Mouse (Mus musculus): ENCODE data around the gene Actr10. TPM values are rescaled to one million over a fixed set of nuclear protein-coding genes. Genes with fewer than 3 reads are reported as not detected.

Gene Actr10
- total and polyA plus RNA-seq, 3 experiments = 60.2 to 168 (median 135) TPM

GRCm38 (mm10) chr12:70929781-70930180 lies 7.9 kb upstream of the Actr10 start:
- H3K9me3 ChIP-seq (replicated peaks; ENCODE audit: low read length) = peaks cover 10% of the 10 kb centered on the region
- H3K27me3 ChIP-seq (replicated peaks) = no peaks in the 10 kb centered on the region
- TF ChIP-seq MYC (IDR thresholded peaks at IDR 0.05; ENCODE audit: low read depth, low read length) = no peak
- dilution Hi-C loops (cut with MboI; ENCODE audit: extremely low pct_ligation_motif_present, extremely low pct_unique_long_range_greater_than_20kb, low sequenced_read_pairs) (no loop called here), in situ Hi-C loops (cut with MboI; ENCODE audit: low pct_ligation_motif_present, low pct_unique_long_range_greater_than_20kb, low sequenced_read_pairs) (no loop called here)
- H3K4me1 ChIP-seq (ENCODE audit: control insufficient read depth in 1 of 2, insufficient read depth in 2 of 2) = no peaks in the 10 kb centered on the region
- DNase-seq (ENCODE audit: extremely low read depth) = no peak
- no peak overlapping the region for H3K27ac ChIP-seq (ENCODE audit: insufficient read depth, low read depth)
- no peak overlapping the region for H3K4me2 ChIP-seq (ENCODE audit: insufficient read depth, low read depth, poor library complexity, severe bottlenecking)
- no peak overlapping the region for H3K9ac ChIP-seq (ENCODE audit: insufficient read depth, low read depth)
- no peaks in the 10 kb centered on the region for H3K79me2 ChIP-seq (replicated peaks; ENCODE audit: control insufficient read depth, extremely low read depth, insufficient read depth, poor library complexity, severe bottlenecking)
- H3K36me3 ChIP-seq (replicated peaks in 1 of 2; ENCODE audit: control insufficient read depth in 1 of 2, insufficient read depth in 1 of 2, low read length in 1 of 2) = no peaks in the 10 kb centered on the region
- H3K4me3 ChIP-seq (replicated peaks in 1 of 3; ENCODE audit: low read depth in 2 of 3, low read length in 2 of 3, poor library complexity in 1 of 3) = no peak overlapping the region

GRCm38 (mm10) chr12:70937150-70937549 lies 507 bp upstream of the Actr10 start:
- dilution Hi-C loops (cut with MboI; ENCODE audit: extremely low pct_ligation_motif_present, extremely low pct_unique_long_range_greater_than_20kb, low sequenced_read_pairs) = no loop called here
- Histone ChIP-seq H3K9ac (ENCODE audit: insufficient read depth, low read depth) (peak overlapping the region; percentile 71), H3K4me2 (ENCODE audit: insufficient read depth, low read depth, poor library complexity, severe bottlenecking) (0 out of 2 replicates have a peak overlapping the region, but pooled peaks have one; percentile 27), H3K36me3 (replicated peaks in 1 of 2; ENCODE audit: control insufficient read depth in 1 of 2, insufficient read depth in 1 of 2, low read length in 1 of 2) (peaks cover 3 to 15% of the 10 kb centered on the region in 2 experiments), H3K27ac (ENCODE audit: insufficient read depth, low read depth) (no peak overlapping the region), H3K79me2 (replicated peaks; ENCODE audit: control insufficient read depth, extremely low read depth, insufficient read depth, poor library complexity, severe bottlenecking) (peaks cover 20% of the 10 kb centered on the region), H3K4me3 (replicated peaks in 1 of 3; ENCODE audit: low read depth in 2 of 3, low read length in 2 of 3, poor library complexity in 1 of 3) (peak overlapping the region; percentile 51 to 96 (median 93)), H3K4me1 (ENCODE audit: control insufficient read depth in 1 of 2, insufficient read depth in 2 of 2) (peaks cover 4 to 11% of the 10 kb centered on the region in 2 experiments; a peak in 3 of 4 replicates), H3K27me3 (replicated peaks) (peaks cover 8% of the 10 kb centered on the region), H3K9me3 (replicated peaks; ENCODE audit: low read length) (peaks cover 19% of the 10 kb centered on the region)
- peak; percentile 37 for DNase-seq (ENCODE audit: extremely low read depth)
- TF ChIP-seq ZMIZ1 (IDR thresholded peaks at IDR 0.05; ENCODE audit: low read depth, low read length) = no peak
- TF ChIP-seq KAT2A (IDR thresholded peaks at IDR 0.05; ENCODE audit: insufficient replicate concordance, low read length) = no peak
- TF ChIP-seq UBTF (IDR thresholded peaks at IDR 0.05; ENCODE audit: low read depth, low read length) = no peak
- TF ChIP-seq ZNF384 (IDR thresholded peaks at IDR 0.05; ENCODE audit: low read depth, low read length) = no peak
- no peak for TF ChIP-seq MEF2A (IDR thresholded peaks at IDR 0.05; ENCODE audit: borderline replicate concordance, low read depth, low read length)
- no peak for TF ChIP-seq MAZ (IDR thresholded peaks at IDR 0.05; ENCODE audit: low read depth, low read length)
- TF ChIP-seq POLR2A (IDR thresholded peaks at IDR 0.05; ENCODE audit: low read depth, low read length) = no peak
- no peak for TF ChIP-seq PAX5 (IDR thresholded peaks at IDR 0.05; ENCODE audit: low read length)
- no peak for TF ChIP-seq MXI1 (IDR thresholded peaks at IDR 0.05; ENCODE audit: low read depth, low read length)
- TF ChIP-seq TBP (conservative IDR thresholded peaks at IDR 0.05; ENCODE audit: low read depth, low read length) = no peak
- no peak for TF ChIP-seq SIN3A (IDR thresholded peaks at IDR 0.05; ENCODE audit: low read length)
- no peak for TF ChIP-seq JUND (conservative IDR thresholded peaks at IDR 0.05; ENCODE audit: low read depth, low read length)
- no peak for TF ChIP-seq CHD1 (IDR thresholded peaks at IDR 0.05; ENCODE audit: low read depth, low read length)
- no peak for TF ChIP-seq CHD2 (IDR thresholded peaks at IDR 0.05; ENCODE audit: low read length)
- in situ Hi-C loops (cut with MboI; ENCODE audit: low pct_ligation_motif_present, low pct_unique_long_range_greater_than_20kb, low sequenced_read_pairs) = no loop called here

- Histone ChIP-seq H3K9me3 (replicated peaks; ENCODE audit: low read length) (peaks cover 7% of the 10 kb centered on the region), H3K4me1 (ENCODE audit: control insufficient read depth in 1 of 2, insufficient read depth in 2 of 2) (peaks cover 4 to 11% of the 10 kb centered on the region in 2 experiments; a peak in 3 of 4 replicates), H3K4me3 (replicated peaks in 1 of 3; ENCODE audit: low read depth in 2 of 3, low read length in 2 of 3, poor library complexity in 1 of 3) (no peak overlapping the region), H3K36me3 (replicated peaks in 1 of 2; ENCODE audit: control insufficient read depth in 1 of 2, insufficient read depth in 1 of 2, low read length in 1 of 2) (peaks cover 16 to 40% of the 10 kb centered on the region in 2 experiments), H3K9ac (ENCODE audit: insufficient read depth, low read depth) (no peak overlapping the region), H3K27ac (ENCODE audit: insufficient read depth, low read depth) (no peak overlapping the region), H3K79me2 (replicated peaks; ENCODE audit: control insufficient read depth, extremely low read depth, insufficient read depth, poor library complexity, severe bottlenecking) (peaks cover 22% of the 10 kb centered on the region), H3K27me3 (replicated peaks) (peaks cover 4% of the 10 kb centered on the region), H3K4me2 (ENCODE audit: insufficient read depth, low read depth, poor library complexity, severe bottlenecking) (no peak overlapping the region)
- in situ Hi-C loops (cut with MboI; ENCODE audit: low pct_ligation_motif_present, low pct_unique_long_range_greater_than_20kb, low sequenced_read_pairs) = no loop called here
- no peak for DNase-seq (ENCODE audit: extremely low read depth)
- TF ChIP-seq TCF12 (IDR thresholded peaks at IDR 0.05; ENCODE audit: low read depth, low read length) = no peak
- TF ChIP-seq ZNF384 (IDR thresholded peaks at IDR 0.05; ENCODE audit: low read depth, low read length) = no peak
- TF ChIP-seq NELFE (IDR thresholded peaks at IDR 0.05; ENCODE audit: low read depth, low read length) = no peak
- no peak for TF ChIP-seq PAX5 (IDR thresholded peaks at IDR 0.05; ENCODE audit: low read length)
- no peak for TF ChIP-seq USF2 (conservative IDR thresholded peaks at IDR 0.05; ENCODE audit: low read depth, low read length)
- no peak for TF ChIP-seq EP300 (IDR thresholded peaks at IDR 0.05; ENCODE audit: low read length)
- no peak for TF ChIP-seq RAD21 (IDR thresholded peaks at IDR 0.05; ENCODE audit: low read depth, low read length)
- no peak for TF ChIP-seq TBP (conservative IDR thresholded peaks at IDR 0.05; ENCODE audit: low read depth, low read length)
- no peak for TF ChIP-seq GABPA (IDR thresholded peaks at IDR 0.05; ENCODE audit: insufficient replicate concordance, low read depth, low read length)
- no peak for TF ChIP-seq ZMIZ1 (IDR thresholded peaks at IDR 0.05; ENCODE audit: low read depth, low read length)
- no peak for TF ChIP-seq HCFC1 (IDR thresholded peaks at IDR 0.05; ENCODE audit: low read depth, low read length)
- TF ChIP-seq UBTF (IDR thresholded peaks at IDR 0.05; ENCODE audit: low read depth, low read length) = no peak
- TF ChIP-seq ZC3H11A (IDR thresholded peaks at IDR 0.05; ENCODE audit: low read depth, low read length) = no peak
- no peak for TF ChIP-seq JUN (IDR thresholded peaks at IDR 0.05; ENCODE audit: insufficient read depth, low read depth, low read length)
- TF ChIP-seq CHD2 (IDR thresholded peaks at IDR 0.05; ENCODE audit: low read length) = no peak
- TF ChIP-seq BHLHE40 (IDR thresholded peaks at IDR 0.05; ENCODE audit: low read depth, low read length) = no peak
- TF ChIP-seq MAFK (IDR thresholded peaks at IDR 0.05; ENCODE audit: insufficient replicate concordance, low read length) = no peak
- dilution Hi-C loops (cut with MboI; ENCODE audit: extremely low pct_ligation_motif_present, extremely low pct_unique_long_range_greater_than_20kb, low sequenced_read_pairs) = no loop called here
Observed at GRCm38 (mm10) chr12:70940806-70941205, 3.1 kb downstream of the Actr10 start.
